Mouse (Mus musculus): Measurements from ENCODE around the gene 3110009E18Rik. TPM values are rescaled to one million over a fixed set of nuclear protein-coding genes. Genes with fewer than 3 reads are reported as not detected.
A peak's percentile ranks its signal among the peaks of the same experiment; 100 is the strongest.

3110009E18Rik gene
- polyA plus RNA-seq (2014; fragmentation: Nextera tagmentation; extraction: Ambion mirVana), result 19.4 and 23.8 TPM in 2 replicates

GRCm38 (mm10) chr1:120120969-120121811 lies at the start of gene 3110009E18Rik, which contains the start of gene Dbi:
Gene 3110009E18Rik, plus strand, starts transcription at chr1:120121187.
Gene Dbi, minus strand, starts transcription at chr1:120121078.
- peak; percentile 89 for ATAC-seq (ENCODE audit: insufficient read depth, low FRiP score, low TSS enrichment)
- peak within 1 kb of the TSS; percentile 61 for H3K9ac ChIP-seq (ENCODE audit: low read length)
- peak within 1 kb of the TSS; percentile 80 for H3K4me2 ChIP-seq (ENCODE audit: low read depth)
- peak within 1 kb of the TSS; percentile 85 for H3K27ac ChIP-seq (ENCODE audit: low read depth, low read length)
- H3K4me3 ChIP-seq (ENCODE audit: low read depth, low read length), result peak within 1 kb of the TSS; percentile 53
- WGBS, result 2% methylated on average over 52 of the region's 52 CpGs
- peaks cover 17% of the 10 kb centered on the region for H3K4me1 ChIP-seq (ENCODE audit: control insufficient read depth, insufficient read depth, low read length)
- no peaks in the 10 kb centered on the region; the same call in 1 of the 2 replicates for H3K36me3 ChIP-seq (ENCODE audit: control insufficient read depth, insufficient read depth, low read length)
- peak; percentile 98 for DNase-seq (ENCODE audit: low spot score)
- no peaks in the 10 kb centered on the region for H3K9me3 ChIP-seq (ENCODE audit: control insufficient read depth, low read length)
- H3K27me3 ChIP-seq (ENCODE audit: control insufficient read depth, insufficient read depth, low read length), result no peaks in the 10 kb centered on the region

- DNase-seq (ENCODE audit: low spot score) (no peak), ATAC-seq (ENCODE audit: insufficient read depth, low FRiP score, low TSS enrichment) (no peak)
- H3K9me3 ChIP-seq (ENCODE audit: control insufficient read depth, low read length), result no peaks in the 10 kb centered on the region
- H3K4me3 ChIP-seq (ENCODE audit: low read depth, low read length), result peak overlapping the region; percentile 37
- H3K4me1 ChIP-seq (ENCODE audit: control insufficient read depth, insufficient read depth, low read length), result peaks cover 14% of the 10 kb centered on the region
- H3K4me2 ChIP-seq (ENCODE audit: low read depth), result peak overlapping the region; percentile 83
- H3K27ac ChIP-seq (ENCODE audit: low read depth, low read length), result no peak overlapping the region
- H3K27me3 ChIP-seq (ENCODE audit: control insufficient read depth, insufficient read depth, low read length), result 0 out of 2 replicates have a peak, but pooled peaks cover 2% of the 10 kb centered on the region
- no peak overlapping the region for H3K9ac ChIP-seq (ENCODE audit: low read length)
- 20% methylated on average over 16 of the region's 16 CpGs for WGBS
- no peaks in the 10 kb centered on the region for H3K36me3 ChIP-seq (ENCODE audit: control insufficient read depth, insufficient read depth, low read length)
These were observed 48.1 kb upstream of the 3110009E18Rik start for GRCm38 (mm10) chr1:120072900-120073299.

- peaks cover 14% of the 10 kb centered on the region for H3K4me1 ChIP-seq (ENCODE audit: control insufficient read depth, insufficient read depth, low read length)
- H3K36me3 ChIP-seq (ENCODE audit: control insufficient read depth, insufficient read depth, low read length), result no peaks in the 10 kb centered on the region
- DNase-seq (ENCODE audit: low spot score) (peak; percentile 81), ATAC-seq (ENCODE audit: insufficient read depth, low FRiP score, low TSS enrichment) (peak; percentile 73)
- no peaks in the 10 kb centered on the region for H3K9me3 ChIP-seq (ENCODE audit: control insufficient read depth, low read length)
- H3K27ac ChIP-seq (ENCODE audit: low read depth, low read length), result no peak within 1 kb of the TSS
- 1% methylated on average over 40 of the region's 40 CpGs for WGBS
- peak within 1 kb of the TSS; percentile 83 for H3K4me2 ChIP-seq (ENCODE audit: low read depth)
- H3K9ac ChIP-seq (ENCODE audit: low read length), result peak within 1 kb of the TSS; percentile 44
- H3K27me3 ChIP-seq (ENCODE audit: control insufficient read depth, insufficient read depth, low read length), result 0 out of 2 replicates have a peak, but pooled peaks cover 2% of the 10 kb centered on the region
- H3K4me3 ChIP-seq (ENCODE audit: low read depth, low read length), result peak within 1 kb of the TSS; percentile 37
These were observed 47.3 kb upstream of the 3110009E18Rik start, which contains the start of gene Tmem37 for GRCm38 (mm10) chr1:120073519-120074306. Gene Tmem37, minus strand, starts transcription at chr1:120074074.

DNA sequence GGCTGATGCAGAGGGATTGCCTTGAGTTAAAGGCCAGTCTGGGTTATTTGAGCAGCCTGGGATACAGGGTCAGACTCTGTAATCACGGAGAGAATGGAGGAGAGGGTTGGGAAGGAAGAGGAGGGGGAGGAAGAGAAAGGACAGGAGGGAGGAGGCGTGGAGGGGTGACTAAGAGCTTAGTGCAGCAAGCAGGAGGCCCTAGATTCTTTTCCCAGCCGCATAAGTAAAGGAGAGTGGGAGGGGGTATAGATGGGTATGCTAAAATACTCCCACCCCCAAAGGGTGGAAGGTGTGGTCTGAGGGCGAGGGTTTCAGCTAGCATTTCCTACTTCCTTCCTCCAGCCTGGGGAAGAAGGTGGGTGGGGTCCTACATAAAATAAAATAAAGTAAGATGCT lies 46.7 kb upstream of the 3110009E18Rik start:
- 0 out of 2 replicates have a peak, but pooled peaks cover 2% of the 10 kb centered on the region for H3K27me3 ChIP-seq (ENCODE audit: control insufficient read depth, insufficient read depth, low read length)

GRCm38 (mm10) chr1:120074931-120075330 lies 46.1 kb upstream of the 3110009E18Rik start:
- Histone ChIP-seq H3K4me1 (ENCODE audit: control insufficient read depth, insufficient read depth, low read length) (peaks cover 14% of the 10 kb centered on the region), H3K27me3 (ENCODE audit: control insufficient read depth, insufficient read depth, low read length) (0 out of 2 replicates have a peak, but pooled peaks cover 2% of the 10 kb centered on the region), H3K36me3 (ENCODE audit: control insufficient read depth, insufficient read depth, low read length) (no peaks in the 10 kb centered on the region), H3K4me3 (ENCODE audit: low read depth, low read length) (no peak overlapping the region), H3K4me2 (ENCODE audit: low read depth) (no peak overlapping the region), H3K9ac (ENCODE audit: low read length) (no peak overlapping the region), H3K27ac (ENCODE audit: low read depth, low read length) (no peak overlapping the region), H3K9me3 (ENCODE audit: control insufficient read depth, low read length) (no peaks in the 10 kb centered on the region)
- DNase-seq (ENCODE audit: low spot score), result no peak
- WGBS, result 88% methylated on average over 4 of the region's 4 CpGs
- no peak for ATAC-seq (ENCODE audit: insufficient read depth, low FRiP score, low TSS enrichment)

More for the DNA sequence above, 46.7 kb upstream of the 3110009E18Rik start:
- Histone ChIP-seq H3K4me2 (ENCODE audit: low read depth) (peak overlapping the region; percentile 83), H3K4me1 (ENCODE audit: control insufficient read depth, insufficient read depth, low read length) (peaks cover 14% of the 10 kb centered on the region), H3K4me3 (ENCODE audit: low read depth, low read length) (no peak overlapping the region), H3K27ac (ENCODE audit: low read depth, low read length) (no peak overlapping the region), H3K9ac (ENCODE audit: low read length) (no peak overlapping the region), H3K9me3 (ENCODE audit: control insufficient read depth, low read length) (no peaks in the 10 kb centered on the region), H3K36me3 (ENCODE audit: control insufficient read depth, insufficient read depth, low read length) (no peaks in the 10 kb centered on the region)
- WGBS, result 16% methylated on average over 4 of the region's 4 CpGs
- no peak for ATAC-seq (ENCODE audit: insufficient read depth, low FRiP score, low TSS enrichment)
- DNase-seq (ENCODE audit: low spot score), result no peak

GRCm38 (mm10) chr1:120075507-120075906 lies 45.5 kb upstream of the 3110009E18Rik start:
- Histone ChIP-seq H3K27ac (ENCODE audit: low read depth, low read length) (no peak overlapping the region), H3K27me3 (ENCODE audit: control insufficient read depth, insufficient read depth, low read length) (0 out of 2 replicates have a peak, but pooled peaks cover 2% of the 10 kb centered on the region), H3K4me1 (ENCODE audit: control insufficient read depth, insufficient read depth, low read length) (peaks cover 14% of the 10 kb centered on the region), H3K9me3 (ENCODE audit: control insufficient read depth, low read length) (no peaks in the 10 kb centered on the region), H3K4me3 (ENCODE audit: low read depth, low read length) (no peak overlapping the region), H3K9ac (ENCODE audit: low read length) (no peak overlapping the region), H3K4me2 (ENCODE audit: low read depth) (no peak overlapping the region), H3K36me3 (ENCODE audit: control insufficient read depth, insufficient read depth, low read length) (no peaks in the 10 kb centered on the region)
- WGBS, result 87% methylated on average over 5 of the region's 5 CpGs
- DNase-seq (ENCODE audit: low spot score) (no peak), ATAC-seq (ENCODE audit: insufficient read depth, low FRiP score, low TSS enrichment) (no peak)

DNA sequence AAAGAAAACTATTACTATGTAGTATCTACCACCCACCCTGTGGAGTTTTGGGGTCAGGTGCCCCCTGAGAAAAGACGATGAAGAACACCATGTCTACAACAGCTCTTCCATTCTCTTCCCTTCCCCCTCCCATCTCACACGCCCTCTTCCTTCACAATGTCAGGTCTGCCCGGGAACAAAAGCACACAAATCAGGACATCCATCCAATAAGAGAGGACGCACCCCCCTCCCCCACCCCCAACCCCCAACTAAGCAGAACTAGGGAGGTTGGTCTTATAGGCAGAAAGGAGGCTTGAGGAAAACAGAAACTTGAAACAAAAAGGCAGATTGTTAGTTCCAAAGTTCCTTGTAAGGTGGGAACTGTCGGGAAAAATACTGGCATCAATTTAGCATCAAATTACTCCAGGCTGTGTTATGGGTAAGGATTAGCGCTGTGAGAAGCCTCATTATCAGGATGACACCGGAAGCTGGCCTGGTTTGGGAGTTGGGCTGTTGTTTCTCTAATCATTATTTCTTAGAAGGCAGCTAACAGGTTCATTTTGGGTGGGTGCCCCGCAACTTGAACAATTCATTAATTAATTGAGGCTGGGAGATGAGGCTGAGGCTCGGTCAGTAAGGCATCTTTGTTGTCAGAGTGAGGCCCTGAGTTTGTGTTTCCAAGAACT lies 43.1 kb upstream of the 3110009E18Rik start:
- H3K27ac ChIP-seq (ENCODE audit: low read depth, low read length), result no peak overlapping the region
- H3K4me2 ChIP-seq (ENCODE audit: low read depth), result no peak overlapping the region
- no peak for ATAC-seq (ENCODE audit: insufficient read depth, low FRiP score, low TSS enrichment)
- H3K4me1 ChIP-seq (ENCODE audit: control insufficient read depth, insufficient read depth, low read length), result peaks cover 13% of the 10 kb centered on the region
- H3K4me3 ChIP-seq (ENCODE audit: low read depth, low read length), result no peak overlapping the region
- WGBS, result 20% methylated on average over 9 of the region's 9 CpGs
- no peak overlapping the region for H3K9ac ChIP-seq (ENCODE audit: low read length)
- H3K36me3 ChIP-seq (ENCODE audit: control insufficient read depth, insufficient read depth, low read length), result no peaks in the 10 kb centered on the region
- H3K27me3 ChIP-seq (ENCODE audit: control insufficient read depth, insufficient read depth, low read length), result 0 out of 2 replicates have a peak, but pooled peaks cover 1% of the 10 kb centered on the region
- H3K9me3 ChIP-seq (ENCODE audit: control insufficient read depth, low read length), result no peaks in the 10 kb centered on the region
- no peak for DNase-seq (ENCODE audit: low spot score)

DNA sequence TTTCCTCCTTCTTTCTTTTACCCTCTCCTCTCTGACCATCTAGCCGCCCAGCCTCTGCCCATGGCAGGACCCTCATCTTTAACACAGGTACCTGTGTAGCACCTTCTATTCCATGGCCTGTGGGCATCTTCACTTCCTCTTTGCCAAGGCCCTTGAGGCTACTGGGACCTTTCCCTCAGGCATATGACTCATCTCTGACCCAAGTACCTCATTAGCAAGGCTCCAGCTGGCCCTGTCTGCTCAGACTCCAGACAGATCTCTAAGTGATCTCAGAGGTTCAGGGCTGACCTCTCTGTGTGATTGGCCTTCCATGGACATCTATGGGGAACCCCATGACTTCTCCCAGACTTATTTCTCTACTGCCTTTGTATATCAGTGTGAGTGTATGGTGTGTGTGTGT lies 40.4 kb upstream of the 3110009E18Rik start:
- Histone ChIP-seq H3K27me3 (ENCODE audit: control insufficient read depth, insufficient read depth, low read length) (no peaks in the 10 kb centered on the region), H3K4me1 (ENCODE audit: control insufficient read depth, insufficient read depth, low read length) (no peaks in the 10 kb centered on the region), H3K4me2 (ENCODE audit: low read depth) (no peak overlapping the region), H3K9ac (ENCODE audit: low read length) (no peak overlapping the region), H3K36me3 (ENCODE audit: control insufficient read depth, insufficient read depth, low read length) (no peaks in the 10 kb centered on the region), H3K27ac (ENCODE audit: low read depth, low read length) (no peak overlapping the region), H3K4me3 (ENCODE audit: low read depth, low read length) (no peak overlapping the region), H3K9me3 (ENCODE audit: control insufficient read depth, low read length) (no peaks in the 10 kb centered on the region)
- WGBS, result 82% methylated on average over 1 of the region's 1 CpGs
- ATAC-seq (ENCODE audit: insufficient read depth, low FRiP score, low TSS enrichment) (no peak), DNase-seq (ENCODE audit: low spot score) (no peak)

Data from neural tube, embryonic 11.5 days (tissue).